Mouse (Mus musculus) kidney, embryonic 15.5 days (tissue): ENCODE measurements at regions not wholly inside any gene's neighbourhood (a gene's known extent, or its start where the extent isn't known, plus 50 kb on each side); places are given as distances from the start of the nearest gene placed in this dataset.

Experiments used
- ATAC-seq: fragments of 200-750 bp; cut with Nextera tagmentation; replicated peaks from 2 replicates; pipeline ENCODE4 v1.8.0; 2017; ENCODE audit warnings: moderate TSS enrichment; ENCODE audit not compliant: low FRiP score
- H3K27ac ChIP-seq: fragments of 300-500 bp; sonication (generic); 2 replicates; pipeline ENCODE4 v1.5.1; 2015; ENCODE audit warnings: mild to moderate bottlenecking, inconsistent platforms
- H3K27me3 ChIP-seq: fragments of 300-500 bp; sonication (generic); 2 replicates; pipeline ENCODE4 v1.6.1; 2015; ENCODE audit warnings: inconsistent platforms
- H3K36me3 ChIP-seq: fragments of 300-500 bp; sonication (generic); 2 replicates; pipeline ENCODE4 v1.6.1; 2015; ENCODE audit warnings: inconsistent platforms
- H3K4me1 ChIP-seq: fragments of 300-500 bp; sonication (generic); 2 replicates; pipeline ENCODE4 v1.6.1; 2015; ENCODE audit warnings: inconsistent platforms
- H3K4me2 ChIP-seq: fragments of 300-500 bp; sonication (generic); 2 replicates; pipeline ENCODE4 v1.6.1; 2015; ENCODE audit warnings: moderate library complexity, mild to moderate bottlenecking, inconsistent platforms
- H3K4me3 ChIP-seq: fragments of 300-500 bp; sonication (generic); replicated peaks from 2 replicates; pipeline ENCODE4 v1.5.1; 2015; ENCODE audit warnings: mild to moderate bottlenecking, inconsistent platforms
- H3K9ac ChIP-seq: fragments of 300-500 bp; sonication (generic); 2 replicates; pipeline ENCODE4 v1.6.1; 2015; ENCODE audit warnings: mild to moderate bottlenecking, inconsistent platforms
- H3K9me3 ChIP-seq: fragments of 300-500 bp; sonication (generic); replicated peaks from 2 replicates; pipeline ENCODE4 v1.6.1; 2016; ENCODE audit warnings: inconsistent platforms
- WGBS: fragments of 180-500 bp; shearing (Covaris S2); methylation state at CpG from one replicate; pipeline ENCODE4 v1.1.7; 2015; ENCODE audit warnings: mixed read lengths; 5-methylcytosine and 5-hydroxymethylcytosine counted together

GRCm38 (mm10) chr9:47432715-47433114 is 97.3 kb upstream of the Cadm1 start:
- no peak overlapping the region for H3K4me2 ChIP-seq
- H3K36me3 ChIP-seq, result no peaks in the 10 kb centered on the region
- no peaks in the 10 kb centered on the region for H3K27me3 ChIP-seq
- ATAC-seq, result no peak
- no peak overlapping the region for H3K4me3 ChIP-seq
- 72% methylated on average over 4 of the region's 4 CpGs for WGBS
- H3K27ac ChIP-seq, result no peak overlapping the region
- no peak overlapping the region for H3K9ac ChIP-seq
- H3K4me1 ChIP-seq, result 0 out of 2 replicates have a peak, but pooled peaks cover 6% of the 10 kb centered on the region
- no peaks in the 10 kb centered on the region for H3K9me3 ChIP-seq

GRCm38 (mm10) chr9:47433185-47433584 is 96.8 kb upstream of the Cadm1 start:
- Histone ChIP-seq H3K27me3 (no peaks in the 10 kb centered on the region), H3K36me3 (no peaks in the 10 kb centered on the region), H3K4me2 (no peak overlapping the region), H3K4me3 (no peak overlapping the region), H3K9me3 (no peaks in the 10 kb centered on the region), H3K27ac (no peak overlapping the region), H3K9ac (no peak overlapping the region), H3K4me1 (0 out of 2 replicates have a peak, but pooled peaks cover 6% of the 10 kb centered on the region)
- ATAC-seq, result no peak
- WGBS, result 71% methylated on average over 2 of the region's 2 CpGs

GRCm38 (mm10) chr9:47434091-47434490 is 95.9 kb upstream of the Cadm1 start:
- 0 out of 2 replicates have a peak, but pooled peaks cover 6% of the 10 kb centered on the region for H3K4me1 ChIP-seq
- no peak overlapping the region for H3K27ac ChIP-seq
- no peak overlapping the region for H3K4me2 ChIP-seq
- 0 out of 2 replicates have a peak, but pooled peaks cover 8% of the 10 kb centered on the region for H3K27me3 ChIP-seq
- no peaks in the 10 kb centered on the region for H3K36me3 ChIP-seq
- no peak for ATAC-seq
- no peak overlapping the region for H3K4me3 ChIP-seq
- H3K9me3 ChIP-seq, result no peaks in the 10 kb centered on the region
- no peak overlapping the region for H3K9ac ChIP-seq
- WGBS, result 89% methylated on average over 2 of the region's 2 CpGs

DNA sequence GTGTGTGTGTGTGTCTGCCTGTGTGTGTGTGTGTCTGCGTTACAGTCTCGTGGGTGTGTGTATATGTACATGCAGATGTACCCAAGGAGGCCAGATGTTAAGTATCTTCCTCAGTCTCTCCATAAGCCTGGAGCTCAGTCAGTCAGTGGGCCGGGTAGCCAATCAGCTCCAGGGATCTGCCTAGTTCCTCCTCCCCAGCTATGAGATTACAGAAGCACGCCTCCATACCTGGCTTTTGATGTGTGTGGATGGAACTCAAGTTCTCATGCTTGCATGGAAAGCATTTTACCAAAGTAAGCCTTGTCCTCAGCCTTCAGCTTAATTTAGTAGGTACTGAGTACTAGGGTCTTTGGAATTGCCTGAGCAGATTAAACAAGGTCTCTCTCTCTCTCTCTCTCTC is 91.0 kb upstream of the Cadm1 start:
- H3K27me3 ChIP-seq, result peaks cover 20% of the 10 kb centered on the region; the same call in 1 of the 2 replicates
- 69% methylated on average over 4 of the region's 4 CpGs for WGBS
- ATAC-seq, result no peak
- H3K4me1 ChIP-seq, result peaks cover 17% of the 10 kb centered on the region
- no peaks in the 10 kb centered on the region for H3K36me3 ChIP-seq
- no peak overlapping the region for H3K4me2 ChIP-seq
- no peak overlapping the region for H3K9ac ChIP-seq
- no peaks in the 10 kb centered on the region for H3K9me3 ChIP-seq
- no peak overlapping the region for H3K27ac ChIP-seq
- H3K4me3 ChIP-seq, result no peak overlapping the region

DNA sequence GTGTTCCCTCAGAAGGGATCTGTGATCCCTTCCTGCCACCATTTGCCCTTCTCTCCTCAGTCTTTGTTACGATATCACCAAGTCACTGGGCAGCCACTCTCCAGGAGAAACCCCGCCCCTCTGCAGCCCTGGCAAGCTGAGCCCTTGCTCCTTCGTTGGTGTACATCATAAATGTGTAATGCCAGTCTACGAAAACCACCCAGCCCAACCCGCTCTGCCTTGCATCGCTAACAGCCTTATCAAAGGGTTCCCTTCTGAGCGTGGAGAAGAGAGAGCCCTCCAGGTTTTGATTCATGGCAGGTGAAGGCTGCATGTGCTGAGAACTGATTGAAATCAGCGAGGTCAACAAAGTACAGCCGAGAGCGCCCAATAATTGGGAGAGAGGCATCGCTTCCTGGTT is 90.5 kb upstream of the Cadm1 start:
- peak overlapping the region; percentile 30 for H3K4me3 ChIP-seq
- WGBS, result 22% methylated on average over 11 of the region's 11 CpGs
- no peak for ATAC-seq

DNA sequence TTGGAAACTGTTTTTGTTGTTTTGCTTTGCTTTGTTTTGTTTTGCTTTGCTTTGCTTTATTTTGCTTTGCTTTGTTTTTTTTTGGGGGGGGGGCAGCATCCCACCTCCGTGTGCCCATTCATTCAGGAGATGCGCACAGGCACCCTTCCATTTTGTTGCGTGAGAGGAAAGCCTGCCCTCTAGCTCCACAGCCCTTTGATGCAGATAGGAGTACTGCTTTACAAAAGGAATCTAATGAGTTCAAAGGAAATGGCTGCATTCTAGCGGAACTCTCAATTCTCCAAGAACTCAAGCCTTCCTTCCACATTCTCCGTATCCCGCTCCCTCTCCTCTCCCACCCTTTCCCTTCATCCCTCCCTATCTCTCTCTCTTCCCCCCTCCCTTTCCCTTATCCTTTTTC is 89.8 kb upstream of the Cadm1 start:
- Histone ChIP-seq H3K4me2 (peak overlapping the region; percentile 63), H3K4me1 (peaks cover 26% of the 10 kb centered on the region), H3K9me3 (no peaks in the 10 kb centered on the region), H3K36me3 (no peaks in the 10 kb centered on the region), H3K27ac (no peak overlapping the region), H3K4me3 (peak overlapping the region; percentile 30), H3K9ac (no peak overlapping the region), H3K27me3 (peaks cover 20% of the 10 kb centered on the region; the same call in 1 of the 2 replicates)
- WGBS, result 11% methylated on average over 6 of the region's 6 CpGs
- ATAC-seq, result no peak

More for the DNA sequence above, 90.5 kb upstream of the Cadm1 start:
- H3K9me3 ChIP-seq, result no peaks in the 10 kb centered on the region
- H3K4me2 ChIP-seq, result peak overlapping the region; percentile 63
- H3K27me3 ChIP-seq, result peaks cover 20% of the 10 kb centered on the region; the same call in 1 of the 2 replicates
- H3K27ac ChIP-seq, result no peak overlapping the region
- no peak overlapping the region for H3K9ac ChIP-seq
- peaks cover 22% of the 10 kb centered on the region for H3K4me1 ChIP-seq
- H3K36me3 ChIP-seq, result no peaks in the 10 kb centered on the region

- H3K9me3 ChIP-seq, result no peaks in the 10 kb centered on the region
- peaks cover 27% of the 10 kb centered on the region for H3K4me1 ChIP-seq
- H3K36me3 ChIP-seq, result no peaks in the 10 kb centered on the region
- no peak overlapping the region for H3K4me3 ChIP-seq
- 85% methylated on average over 8 of the region's 8 CpGs for WGBS
- no peak overlapping the region for H3K27ac ChIP-seq
- ATAC-seq, result no peak
- H3K4me2 ChIP-seq, result no peak overlapping the region
- no peak overlapping the region for H3K9ac ChIP-seq
- peaks cover 20% of the 10 kb centered on the region; the same call in 1 of the 2 replicates for H3K27me3 ChIP-seq
These were observed 88.8 kb upstream of the Cadm1 start for GRCm38 (mm10) chr9:47441155-47441554.

GRCm38 (mm10) chr9:47444168-47444567 is 85.8 kb upstream of the Cadm1 start:
- no peak overlapping the region for H3K4me2 ChIP-seq

DNA sequence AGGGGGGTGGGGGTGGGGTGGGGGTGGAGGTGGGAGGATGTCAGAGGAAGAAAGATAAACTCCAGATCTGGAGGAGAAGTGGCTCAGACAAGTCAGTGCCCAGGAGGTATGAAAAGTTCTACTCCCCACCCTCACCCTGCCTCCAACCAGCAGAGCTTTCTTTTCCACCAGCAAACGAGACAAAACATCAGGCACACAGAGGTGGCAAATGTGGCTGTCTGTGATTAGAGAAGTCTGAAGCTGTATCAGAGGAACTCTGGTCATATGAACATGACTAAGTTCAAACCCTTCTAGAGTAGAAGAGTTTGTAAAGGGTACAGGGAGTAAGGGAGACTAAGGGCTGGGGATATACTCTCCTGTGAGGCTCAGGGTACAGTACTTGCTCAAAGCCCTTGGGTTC is 85.2 kb upstream of the Cadm1 start:
- H3K27me3 ChIP-seq, result peaks cover 12% of the 10 kb centered on the region; the same call in 1 of the 2 replicates
- 22% methylated on average over 1 of the region's 1 CpGs for WGBS
- H3K4me3 ChIP-seq, result no peak overlapping the region
- no peak overlapping the region for H3K27ac ChIP-seq
- no peak overlapping the region for H3K9ac ChIP-seq
- no peaks in the 10 kb centered on the region for H3K9me3 ChIP-seq
- H3K4me1 ChIP-seq, result peaks cover 23% of the 10 kb centered on the region
- no peak for ATAC-seq
- H3K36me3 ChIP-seq, result no peaks in the 10 kb centered on the region
- no peak overlapping the region for H3K4me2 ChIP-seq

More at GRCm38 (mm10) chr9:47444168-47444567, 85.8 kb upstream of the Cadm1 start:
- Histone ChIP-seq H3K4me3 (no peak overlapping the region), H3K27ac (no peak overlapping the region), H3K9ac (no peak overlapping the region), H3K27me3 (peaks cover 12% of the 10 kb centered on the region; the same call in 1 of the 2 replicates), H3K9me3 (no peaks in the 10 kb centered on the region), H3K4me1 (peaks cover 27% of the 10 kb centered on the region), H3K36me3 (no peaks in the 10 kb centered on the region)
- no peak for ATAC-seq
- WGBS, result 80% methylated on average over 2 of the region's 2 CpGs

GRCm38 (mm10) chr9:47445332-47445731 is 84.6 kb upstream of the Cadm1 start:
- 69% methylated on average over 6 of the region's 6 CpGs for WGBS
- no peak for ATAC-seq

DNA sequence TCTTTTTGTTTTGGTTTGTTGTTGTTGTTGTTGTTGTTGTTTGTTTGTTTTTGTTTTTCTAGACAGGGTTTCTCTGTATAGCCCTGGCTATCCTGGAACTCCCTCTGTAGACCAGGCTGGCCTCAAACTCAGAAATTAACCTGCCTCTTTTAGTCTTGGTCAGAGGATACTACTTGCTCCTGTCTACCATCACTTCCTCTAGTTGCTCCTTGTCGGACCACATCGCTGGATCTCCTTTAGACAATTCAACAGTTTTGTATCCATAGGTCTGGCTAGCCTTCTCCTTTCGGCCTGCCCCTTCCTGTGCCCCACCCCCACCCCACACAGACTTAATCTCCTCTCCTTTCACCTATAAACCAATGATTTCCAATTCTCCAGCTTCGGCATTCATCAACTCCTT is 77.2 kb upstream of the Cadm1 start:
- no peak overlapping the region for H3K9ac ChIP-seq
- 81% methylated on average over 4 of the region's 4 CpGs for WGBS
- H3K36me3 ChIP-seq, result no peaks in the 10 kb centered on the region

More at GRCm38 (mm10) chr9:47445332-47445731, 84.6 kb upstream of the Cadm1 start:
- Histone ChIP-seq H3K4me1 (peaks cover 19% of the 10 kb centered on the region; the same call in 1 of the 2 replicates), H3K9ac (no peak overlapping the region), H3K4me2 (no peak overlapping the region), H3K9me3 (no peaks in the 10 kb centered on the region), H3K27ac (no peak overlapping the region), H3K36me3 (no peaks in the 10 kb centered on the region), H3K27me3 (peaks cover 12% of the 10 kb centered on the region; the same call in 1 of the 2 replicates), H3K4me3 (no peak overlapping the region)

GRCm38 (mm10) chr9:47458721-47459418 is 71.1 kb upstream of the Cadm1 start:
- Histone ChIP-seq H3K27ac (no peak overlapping the region), H3K27me3 (0 out of 2 replicates have a peak, but pooled peaks cover 3% of the 10 kb centered on the region), H3K36me3 (no peaks in the 10 kb centered on the region), H3K4me3 (no peak overlapping the region), H3K9ac (no peak overlapping the region), H3K4me2 (no peak overlapping the region), H3K4me1 (no peaks in the 10 kb centered on the region), H3K9me3 (no peaks in the 10 kb centered on the region)
- WGBS, result 63% methylated on average over 15 of the region's 15 CpGs
- no peak for ATAC-seq

More for the DNA sequence above, 77.2 kb upstream of the Cadm1 start:
- no peaks in the 10 kb centered on the region for H3K9me3 ChIP-seq
- H3K4me3 ChIP-seq, result no peak overlapping the region
- no peak overlapping the region for H3K27ac ChIP-seq
- ATAC-seq, result no peak
- H3K27me3 ChIP-seq, result 0 out of 2 replicates have a peak, but pooled peaks cover 2% of the 10 kb centered on the region
- H3K4me1 ChIP-seq, result no peaks in the 10 kb centered on the region
- H3K4me2 ChIP-seq, result no peak overlapping the region
